Mouse (Mus musculus) lung, adult 2 months (tissue): ENCODE data around the gene Ift122.

Experiments
- CTCF ChIP-seq: fragments of 200-500 bp; IDR thresholded peaks from 2 replicates; pipeline ENCODE4 v1.5.1; 2011; ENCODE audit warnings: mild to moderate bottlenecking, low read length, control low read depth; ENCODE audit not compliant: insufficient read depth
- POLR2A ChIP-seq: fragments of 200-500 bp; IDR thresholded peaks from 2 replicates; pipeline ENCODE4 v1.6.1; 2011; ENCODE audit warnings: low read depth, mild to moderate bottlenecking, control low read depth, low read length, borderline replicate concordance; ENCODE audit errors: extremely low read depth

DNA sequence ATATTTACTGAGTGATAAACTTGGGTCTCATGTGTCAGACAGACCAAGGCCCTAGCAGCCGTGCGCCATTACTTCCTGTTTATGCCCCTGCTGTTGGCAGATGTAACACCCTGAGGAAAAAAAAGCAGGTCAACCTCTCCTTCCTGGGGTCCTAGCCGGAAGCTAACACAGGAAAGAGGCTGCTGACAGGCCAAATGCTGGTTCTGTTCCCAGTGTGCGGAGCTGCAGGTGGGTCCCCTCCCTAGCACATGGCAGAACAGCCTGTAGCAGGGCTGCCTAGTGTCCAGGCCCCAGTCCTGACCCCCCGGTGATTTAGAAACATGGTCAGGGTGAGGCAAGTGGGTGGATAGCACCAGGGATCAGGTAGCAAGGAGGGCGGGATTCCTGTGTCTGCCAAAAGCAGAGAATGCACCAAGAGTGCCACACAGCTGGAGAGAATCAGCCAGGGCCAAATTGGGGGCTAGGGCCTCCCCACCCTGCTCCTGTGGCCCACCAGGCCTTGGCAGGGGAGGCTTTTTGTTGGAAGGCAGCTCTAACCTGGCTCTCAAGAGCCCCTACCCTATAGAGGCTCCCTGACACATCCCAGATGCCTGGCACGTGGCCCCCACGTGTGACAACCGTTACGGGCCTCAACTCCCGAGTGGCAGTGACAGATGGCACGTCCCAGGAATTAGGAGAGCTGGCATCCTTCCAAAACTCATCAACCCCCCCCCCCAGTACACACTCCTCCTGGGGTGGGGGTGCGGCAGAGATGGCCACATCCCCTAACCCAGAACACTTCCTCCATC lies 118.2 kb downstream of the Ift122 start:
- TF ChIP-seq POLR2A (no peak), CTCF (no peak)
